Mouse (Mus musculus) urinary bladder, postnatal 4 days (tissue): ENCODE results near the gene Gpr137c.
A peak's percentile ranks its signal among the peaks of the same experiment; 100 is the strongest.

ENCODE experiments used
- DNase-seq, 2 experiments: peaks; one replicate each; pipeline ENCODE4 v3.0.0; 2021 to 2022; ENCODE audit warnings: low spot score in 2 of 2

Gene Gpr137c

GRCm38 (mm10) chr14:45219281-45220089 lies at the start of gene Gpr137c:
Gpr137c (plus strand) TSS chr14:45219717.
- DNase-seq: peak; percentile 97 to 98

GRCm38 (mm10) chr14:45172260-45172659 lies 47.3 kb upstream of the Gpr137c start:
- DNase-seq: no peak

GRCm38 (mm10) chr14:45175012-45175740 lies 44.3 kb upstream of the Gpr137c start:
- no peak for DNase-seq

- DNase-seq: no peak
These were observed 40.3 kb upstream of the Gpr137c start for GRCm38 (mm10) chr14:45179186-45179585.

GRCm38 (mm10) chr14:45179606-45180005 lies 39.9 kb upstream of the Gpr137c start:
- DNase-seq: no peak

GRCm38 (mm10) chr14:45181611-45182010 lies 37.9 kb upstream of the Gpr137c start:
- DNase-seq: no peak

GRCm38 (mm10) chr14:45190999-45191398 lies 28.5 kb upstream of the Gpr137c start:
- DNase-seq: no peak

- DNase-seq: no peak
These were observed 18.9 kb upstream of the Gpr137c start for GRCm38 (mm10) chr14:45200607-45201006.

- DNase-seq: no peak
These were observed 8.8 kb upstream of the Gpr137c start for GRCm38 (mm10) chr14:45210683-45211082.

- DNase-seq: no peak
These were observed 8.1 kb upstream of the Gpr137c start for GRCm38 (mm10) chr14:45211431-45211830.

GRCm38 (mm10) chr14:45216711-45217340 lies 2.7 kb upstream of the Gpr137c start:
- DNase-seq: no peak

- no peak for DNase-seq
These were observed 1.8 kb upstream of the Gpr137c start for GRCm38 (mm10) chr14:45217693-45218092.

GRCm38 (mm10) chr14:45220090-45220956 lies 806 bp downstream of the Gpr137c start, which contains the start of gene Txndc16:
Txndc16 (minus strand) TSS chr14:45220328.
- DNase-seq: peak; percentile 55 to 80

- DNase-seq: no peak
These were observed 1.6 kb downstream of the Gpr137c start for GRCm38 (mm10) chr14:45220957-45221630.

GRCm38 (mm10) chr14:45239042-45239441 lies 19.5 kb downstream of the Gpr137c start:
- DNase-seq: no peak

GRCm38 (mm10) chr14:45241613-45242012 lies 22.1 kb downstream of the Gpr137c start:
- DNase-seq: no peak

GRCm38 (mm10) chr14:45251548-45252076 lies 32.1 kb downstream of the Gpr137c start:
- DNase-seq: no peak

GRCm38 (mm10) chr14:45263831-45264592 lies 44.5 kb downstream of the Gpr137c start:
- DNase-seq: no peak

- DNase-seq: no peak
These were observed 56.3 kb downstream of the Gpr137c start for GRCm38 (mm10) chr14:45275816-45276215.

GRCm38 (mm10) chr14:45282066-45282465 lies 62.5 kb downstream of the Gpr137c start:
- no peak for DNase-seq
